Mouse (Mus musculus): ENCODE data around the gene Stap2. TPM values are rescaled to one million over a fixed set of nuclear protein-coding genes. Genes with fewer than 3 reads are reported as not detected.

Gene Stap2
- polyA plus RNA-seq, 1 experiment: 51.8 TPM

GRCm38 (mm10) chr17:56023386-56023785, 18.0 kb upstream of the Stap2 start:
- 82% methylated on average over 5 of the region's 5 CpGs for WGBS
- peak overlapping the region; percentile 72 for H3K27ac ChIP-seq (ENCODE audit: insufficient read depth, low read length)
- no peaks in the 10 kb centered on the region for H3K27me3 ChIP-seq (ENCODE audit: control insufficient read depth, insufficient read depth, low read length)
- peak; percentile 14 to 28 for DNase-seq
- TF ChIP-seq POLR2A (IDR thresholded peaks at IDR 0.05; ENCODE audit: borderline replicate concordance, insufficient read depth, low read length) (no peak), CTCF (IDR thresholded peaks at IDR 0.05; ENCODE audit: borderline replicate concordance, insufficient read depth, low read depth, low read length) (no peak)
- peaks cover 94% of the 10 kb centered on the region for H3K4me1 ChIP-seq (ENCODE audit: control insufficient read depth, insufficient read depth, low read length)
- H3K4me3 ChIP-seq (replicated peaks; ENCODE audit: insufficient read depth, low read depth, low read length): no peak overlapping the region

GRCm38 (mm10) chr17:56022989-56023290, 17.6 kb upstream of the Stap2 start:
- Histone ChIP-seq H3K27ac (ENCODE audit: insufficient read depth, low read length) (peak overlapping the region; percentile 72), H3K27me3 (ENCODE audit: control insufficient read depth, insufficient read depth, low read length) (no peaks in the 10 kb centered on the region), H3K4me3 (replicated peaks; ENCODE audit: insufficient read depth, low read depth, low read length) (no peak overlapping the region), H3K4me1 (ENCODE audit: control insufficient read depth, insufficient read depth, low read length) (peaks cover 93% of the 10 kb centered on the region)
- TF ChIP-seq CTCF (IDR thresholded peaks at IDR 0.05; ENCODE audit: borderline replicate concordance, insufficient read depth, low read depth, low read length) (no peak), POLR2A (IDR thresholded peaks at IDR 0.05; ENCODE audit: borderline replicate concordance, insufficient read depth, low read length) (no peak)
- 6% methylated on average over 4 of the region's 4 CpGs for WGBS
- no peak for DNase-seq

- no peaks in the 10 kb centered on the region for H3K27me3 ChIP-seq (ENCODE audit: control insufficient read depth, insufficient read depth, low read length)
- H3K4me1 ChIP-seq (ENCODE audit: control insufficient read depth, insufficient read depth, low read length): peaks cover 88% of the 10 kb centered on the region
- TF ChIP-seq CTCF (IDR thresholded peaks at IDR 0.05; ENCODE audit: borderline replicate concordance, insufficient read depth, low read depth, low read length) (no peak), POLR2A (IDR thresholded peaks at IDR 0.05; ENCODE audit: borderline replicate concordance, insufficient read depth, low read length) (no peak)
- peak overlapping the region; percentile 72 for H3K27ac ChIP-seq (ENCODE audit: insufficient read depth, low read length)
- peak; percentile 74 to 79 for DNase-seq
- no peak overlapping the region for H3K4me3 ChIP-seq (replicated peaks; ENCODE audit: insufficient read depth, low read depth, low read length)
- 33% methylated on average over 2 of the region's 2 CpGs for WGBS
Observed at GRCm38 (mm10) chr17:56022131-56022988, 17.0 kb upstream of the Stap2 start.

GRCm38 (mm10) chr17:56021161-56021910, 16.0 kb upstream of the Stap2 start:
- no peak for TF ChIP-seq CTCF (IDR thresholded peaks at IDR 0.05; ENCODE audit: borderline replicate concordance, insufficient read depth, low read depth, low read length)
- TF ChIP-seq POLR2A (IDR thresholded peaks at IDR 0.05; ENCODE audit: borderline replicate concordance, insufficient read depth, low read length): no peak
- peaks cover 84% of the 10 kb centered on the region for H3K4me1 ChIP-seq (ENCODE audit: control insufficient read depth, insufficient read depth, low read length)
- H3K27ac ChIP-seq (ENCODE audit: insufficient read depth, low read length): peak overlapping the region; percentile 72
- 66% methylated on average over 4 of the region's 4 CpGs for WGBS
- H3K27me3 ChIP-seq (ENCODE audit: control insufficient read depth, insufficient read depth, low read length): no peaks in the 10 kb centered on the region
- DNase-seq: peak; percentile 43 to 44
- no peak overlapping the region for H3K4me3 ChIP-seq (replicated peaks; ENCODE audit: insufficient read depth, low read depth, low read length)

GRCm38 (mm10) chr17:56020400-56021084, 15.2 kb upstream of the Stap2 start:
- no peak for TF ChIP-seq POLR2A (IDR thresholded peaks at IDR 0.05; ENCODE audit: borderline replicate concordance, insufficient read depth, low read length)
- no peak for TF ChIP-seq CTCF (IDR thresholded peaks at IDR 0.05; ENCODE audit: borderline replicate concordance, insufficient read depth, low read depth, low read length)
- peak; percentile 42 to 54 for DNase-seq
- Histone ChIP-seq H3K4me3 (replicated peaks; ENCODE audit: insufficient read depth, low read depth, low read length) (no peak overlapping the region), H3K4me1 (ENCODE audit: control insufficient read depth, insufficient read depth, low read length) (peaks cover 81% of the 10 kb centered on the region), H3K27ac (ENCODE audit: insufficient read depth, low read length) (peak overlapping the region; percentile 72; the same call in 1 of the 2 replicates), H3K27me3 (ENCODE audit: control insufficient read depth, insufficient read depth, low read length) (no peaks in the 10 kb centered on the region)
- 89% methylated on average over 6 of the region's 6 CpGs for WGBS

- peak; percentile 86 to 89 for DNase-seq
- Histone ChIP-seq H3K27me3 (ENCODE audit: control insufficient read depth, insufficient read depth, low read length) (no peaks in the 10 kb centered on the region), H3K4me3 (replicated peaks; ENCODE audit: insufficient read depth, low read depth, low read length) (no peak overlapping the region), H3K4me1 (ENCODE audit: control insufficient read depth, insufficient read depth, low read length) (peaks cover 63% of the 10 kb centered on the region), H3K27ac (ENCODE audit: insufficient read depth, low read length) (peak overlapping the region; percentile 47)
- TF ChIP-seq POLR2A (IDR thresholded peaks at IDR 0.05; ENCODE audit: borderline replicate concordance, insufficient read depth, low read length): no peak
- TF ChIP-seq CTCF (IDR thresholded peaks at IDR 0.05; ENCODE audit: borderline replicate concordance, insufficient read depth, low read depth, low read length): peak; percentile 86
- WGBS: 48% methylated on average over 20 of the region's 20 CpGs
Observed at GRCm38 (mm10) chr17:56018347-56019131, 13.2 kb upstream of the Stap2 start.

GRCm38 (mm10) chr17:56017848-56018247, 12.5 kb upstream of the Stap2 start:
- H3K27ac ChIP-seq (ENCODE audit: insufficient read depth, low read length): peak overlapping the region; percentile 47; the same call in 1 of the 2 replicates
- no peak for TF ChIP-seq POLR2A (IDR thresholded peaks at IDR 0.05; ENCODE audit: borderline replicate concordance, insufficient read depth, low read length)
- TF ChIP-seq CTCF (IDR thresholded peaks at IDR 0.05; ENCODE audit: borderline replicate concordance, insufficient read depth, low read depth, low read length): no peak
- peak in 1 of 2 experiments; percentile 39 for DNase-seq
- WGBS: 79% methylated on average over 7 of the region's 7 CpGs
- H3K4me1 ChIP-seq (ENCODE audit: control insufficient read depth, insufficient read depth, low read length): peaks cover 56% of the 10 kb centered on the region
- H3K27me3 ChIP-seq (ENCODE audit: control insufficient read depth, insufficient read depth, low read length): no peaks in the 10 kb centered on the region
- no peak overlapping the region for H3K4me3 ChIP-seq (replicated peaks; ENCODE audit: insufficient read depth, low read depth, low read length)
